Mouse (Mus musculus) brown adipose tissue, adult 24 weeks (tissue): ENCODE results near the gene Tipin. TPM values are rescaled to one million over a fixed set of nuclear protein-coding genes. Genes with fewer than 3 reads are reported as not detected.
"Not testable (repeated sequence)": the region's sequence is repeated elsewhere in the genome, so short reads cannot be mapped to it uniquely, and the experiment has no call there.

Experiments
- H3K27ac ChIP-seq: fragments of 200-500 bp; replicated peaks from 2 replicates; pipeline ENCODE4 v1.5.1; 2012; ENCODE audit warnings: low read depth, mild to moderate bottlenecking, low read length
- H3K4me1 ChIP-seq: fragments of 200-500 bp; 2 replicates; pipeline ENCODE4 v1.6.1; 2012; ENCODE audit warnings: low read length, mixed read lengths; ENCODE audit not compliant: control insufficient read depth, insufficient read depth, insufficient read length
- H3K4me3 ChIP-seq: fragments of 200-500 bp; 2 replicates; pipeline ENCODE4 v1.5.1; 2012; ENCODE audit warnings: low read depth, mild to moderate bottlenecking, low read length, moderate library complexity; ENCODE audit not compliant: insufficient read depth
- polyA plus RNA-seq: library from polyadenylated mRNA; stranded (reverse); fragments of >200 nt; gene quantifications from 2 replicates; pipeline ENCODE4 v1.2.4, GENCODE M21; 2012; ENCODE audit not compliant: missing spikeins, insufficient read depth, insufficient read length

Gene Tipin
- polyA plus RNA-seq, 1 experiment, result 19.1 TPM

DNA sequence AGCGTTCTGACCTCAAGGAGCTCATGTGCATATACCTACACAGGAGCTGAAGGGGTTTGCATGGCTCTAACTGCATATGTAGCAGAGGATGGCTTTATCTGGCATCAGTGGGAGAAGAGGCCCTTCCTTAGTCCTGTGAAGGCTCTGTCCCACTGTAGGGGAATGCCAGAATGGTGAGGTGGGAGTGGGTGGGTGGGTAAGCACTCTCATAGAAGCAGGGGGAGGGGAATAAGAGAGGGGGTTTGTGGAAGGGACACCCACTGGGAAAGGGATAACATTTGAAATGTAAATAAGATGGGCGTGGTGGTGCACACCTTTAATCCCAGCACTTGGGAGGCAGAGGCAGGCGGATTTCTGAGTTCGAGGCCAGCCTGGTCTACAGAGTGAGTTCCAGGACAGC lies 21.7 kb downstream of the Tipin start:
- not testable (repeated sequence) for H3K27ac ChIP-seq, H3K4me3 ChIP-seq, H3K4me1 ChIP-seq

- no peaks in the 10 kb centered on the region for H3K4me1 ChIP-seq
- no peak overlapping the region for H3K4me3 ChIP-seq
- H3K27ac ChIP-seq, result no peak overlapping the region
These were observed 25.3 kb downstream of the Tipin start for GRCm38 (mm10) chr9:64306476-64307312.

DNA sequence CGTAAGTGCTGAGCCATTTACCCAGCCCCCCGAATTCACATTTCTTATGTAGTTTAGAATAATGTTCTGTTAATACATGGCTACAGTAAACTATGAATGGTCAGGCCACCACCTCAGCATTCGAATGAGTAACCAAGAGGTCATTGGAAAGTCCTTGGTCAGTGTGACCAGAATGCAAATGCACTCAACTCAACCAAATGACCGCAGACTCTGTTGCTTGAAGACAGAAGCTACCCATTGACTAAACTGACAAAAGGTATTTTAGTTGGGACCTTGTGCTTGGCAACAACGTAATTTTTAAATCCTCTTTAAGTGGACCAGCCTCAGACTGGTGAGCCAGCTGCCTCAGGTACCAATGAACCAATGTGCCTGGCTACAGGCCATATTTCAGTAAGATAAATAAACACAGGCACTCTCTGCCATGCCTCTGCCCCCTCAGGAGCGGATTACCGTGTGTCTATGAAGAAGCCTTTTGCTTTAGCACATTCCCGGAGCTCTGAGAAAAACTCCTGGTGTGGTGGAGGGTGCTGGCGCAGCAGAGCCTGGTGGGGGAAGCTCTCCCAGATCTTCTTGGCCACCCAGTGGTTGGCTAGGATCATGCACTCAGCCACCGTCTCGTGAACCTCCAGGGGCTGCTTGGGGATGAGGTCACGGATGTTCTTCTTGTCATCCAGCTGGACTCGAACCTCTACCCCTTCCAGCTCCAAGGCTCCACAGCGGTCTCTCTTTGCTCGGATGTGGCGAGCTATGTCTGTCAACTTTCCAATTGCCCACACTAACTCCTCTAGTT lies 29.8 kb downstream of the Tipin start:
- Histone ChIP-seq H3K4me3 (no peak overlapping the region), H3K4me1 (no peaks in the 10 kb centered on the region), H3K27ac (no peak overlapping the region)

DNA sequence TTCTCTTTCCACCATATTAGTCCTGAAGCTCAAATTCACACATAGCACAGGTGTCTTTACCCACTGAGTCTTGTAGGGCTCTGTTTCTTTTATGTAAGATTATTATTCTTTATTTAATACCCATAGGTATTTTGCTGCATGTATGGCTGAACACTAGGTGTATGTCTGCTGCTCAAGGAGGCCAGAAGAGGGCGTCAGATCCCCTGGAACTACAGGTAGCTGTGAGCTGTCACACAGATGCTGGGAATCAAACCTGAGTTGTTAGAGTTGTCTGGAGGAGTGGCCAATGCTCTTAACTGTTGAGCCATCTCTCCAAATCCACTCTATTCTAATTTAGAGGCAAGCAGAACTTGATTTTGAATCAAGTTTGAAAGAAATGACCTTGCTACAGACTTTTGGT lies 30.7 kb downstream of the Tipin start:
- no peak overlapping the region for H3K27ac ChIP-seq
- no peak overlapping the region for H3K4me3 ChIP-seq
- H3K4me1 ChIP-seq, result no peaks in the 10 kb centered on the region

- Histone ChIP-seq H3K27ac (no peak overlapping the region), H3K4me1 (no peaks in the 10 kb centered on the region), H3K4me3 (no peak overlapping the region)
These were observed 33.3 kb downstream of the Tipin start for GRCm38 (mm10) chr9:64314696-64315095.

DNA sequence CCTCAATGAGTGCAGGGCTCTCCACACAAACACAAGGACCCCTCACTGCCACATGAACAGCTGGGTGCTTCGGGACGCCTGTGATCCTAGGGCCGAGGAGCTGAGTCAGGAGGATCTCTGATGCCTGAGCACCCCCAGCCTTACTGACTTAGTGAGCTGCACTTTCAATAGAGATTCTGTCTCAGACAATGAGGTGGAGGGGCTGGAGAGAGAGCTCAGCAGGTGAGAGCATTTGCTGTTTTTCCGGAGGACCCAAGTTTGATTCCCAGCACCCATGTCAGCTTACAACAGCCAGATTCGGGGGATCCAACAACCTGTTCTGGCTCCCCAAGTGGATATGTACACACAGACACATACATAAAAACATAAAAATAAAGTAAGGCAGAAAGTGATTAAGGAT lies 35.6 kb downstream of the Tipin start:
- Histone ChIP-seq H3K4me1 (no peaks in the 10 kb centered on the region), H3K27ac (no peak overlapping the region), H3K4me3 (no peak overlapping the region)

DNA sequence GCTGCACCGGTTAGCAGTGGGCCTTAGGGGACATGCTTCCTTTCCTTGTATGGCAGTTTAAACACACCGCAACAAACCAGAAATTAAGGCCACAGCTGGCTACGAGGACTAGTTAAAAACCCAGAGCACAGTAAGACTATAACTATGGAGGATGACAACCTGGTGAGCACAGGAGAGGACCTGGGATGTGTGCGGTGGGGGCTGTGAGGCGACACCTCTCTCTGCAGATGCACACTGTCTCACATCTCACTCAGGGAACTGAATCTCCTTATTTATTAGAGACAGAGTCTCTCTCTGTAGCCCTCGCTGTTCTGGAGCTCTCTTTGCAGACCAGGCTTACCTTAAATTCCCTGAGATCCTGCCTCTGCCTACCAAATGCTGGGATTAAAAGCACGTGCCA lies 42.6 kb downstream of the Tipin start:
- Histone ChIP-seq H3K27ac (no peak overlapping the region), H3K4me3 (no peak overlapping the region), H3K4me1 (no peaks in the 10 kb centered on the region)

DNA sequence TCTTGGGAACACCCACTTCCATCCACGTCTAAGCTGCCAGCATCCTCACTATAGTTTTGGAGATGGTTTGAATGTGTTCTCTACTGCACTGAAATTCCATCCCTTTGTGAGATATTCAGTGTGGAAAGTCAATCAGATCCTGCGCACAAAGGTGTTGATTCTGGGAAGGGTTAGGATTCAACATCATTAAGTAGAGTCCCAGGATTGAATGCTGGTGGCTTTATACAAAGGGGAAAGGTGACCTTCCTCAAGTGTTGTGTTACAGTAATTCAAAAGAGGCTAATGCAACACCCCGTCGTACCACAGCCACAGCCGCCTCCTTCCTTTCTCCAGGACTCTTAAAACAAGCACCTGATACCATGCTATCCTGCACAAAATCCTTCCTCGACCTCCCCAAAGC lies 54.4 kb downstream of the Tipin start:
- H3K4me3 ChIP-seq, result no peak overlapping the region
- H3K27ac ChIP-seq, result no peak overlapping the region
- H3K4me1 ChIP-seq, result no peaks in the 10 kb centered on the region

DNA sequence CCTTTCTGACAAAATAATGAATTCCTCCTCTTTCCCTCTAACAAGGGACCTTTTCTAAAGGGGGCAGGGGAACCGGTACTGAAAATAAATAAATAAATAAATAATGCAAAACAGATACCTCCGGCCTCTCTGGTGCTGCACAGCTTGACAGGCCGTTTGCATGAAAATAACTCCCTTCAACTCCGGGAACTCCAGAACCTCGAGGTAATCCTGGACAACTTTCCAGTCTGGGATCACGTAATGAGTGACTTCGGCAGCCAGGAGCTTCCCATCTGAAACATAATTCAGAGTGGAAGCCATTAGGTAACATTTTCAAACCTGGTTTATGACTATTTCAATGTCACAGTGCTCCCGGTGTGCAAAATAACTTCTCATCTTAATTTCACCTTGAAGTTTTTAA lies 58.0 kb downstream of the Tipin start:
- H3K27ac ChIP-seq, result no peak overlapping the region
- 0 out of 2 replicates have a peak overlapping the region, but pooled peaks have one; percentile 90 for H3K4me3 ChIP-seq
- H3K4me1 ChIP-seq, result no peaks in the 10 kb centered on the region

- peak overlapping the region; percentile 96 for H3K27ac ChIP-seq
- H3K4me3 ChIP-seq, result peak overlapping the region; percentile 90
These were observed 59.2 kb downstream of the Tipin start for GRCm38 (mm10) chr9:64340351-64341253.

GRCm38 (mm10) chr9:64341254-64341566 lies 59.8 kb downstream of the Tipin start, which contains the start of gene Dis3l:
Dis3l (minus strand) TSS chr9:64341288.
- no peaks in the 10 kb centered on the region for H3K4me1 ChIP-seq
- peak within 1 kb of the TSS; percentile 90 for H3K4me3 ChIP-seq
- H3K27ac ChIP-seq, result peak within 1 kb of the TSS; percentile 96

More at GRCm38 (mm10) chr9:64340351-64341253, 59.2 kb downstream of the Tipin start:
- H3K4me1 ChIP-seq, result no peaks in the 10 kb centered on the region

- Histone ChIP-seq H3K4me3 (0 out of 2 replicates have a peak overlapping the region, but pooled peaks have one; percentile 90), H3K27ac (no peak overlapping the region), H3K4me1 (no peaks in the 10 kb centered on the region)
These were observed 60.3 kb downstream of the Tipin start for GRCm38 (mm10) chr9:64341671-64342070.

- no peak overlapping the region for H3K27ac ChIP-seq
- no peaks in the 10 kb centered on the region for H3K4me1 ChIP-seq
- no peak overlapping the region for H3K4me3 ChIP-seq
These were observed 62.3 kb downstream of the Tipin start for GRCm38 (mm10) chr9:64343656-64344055.

DNA sequence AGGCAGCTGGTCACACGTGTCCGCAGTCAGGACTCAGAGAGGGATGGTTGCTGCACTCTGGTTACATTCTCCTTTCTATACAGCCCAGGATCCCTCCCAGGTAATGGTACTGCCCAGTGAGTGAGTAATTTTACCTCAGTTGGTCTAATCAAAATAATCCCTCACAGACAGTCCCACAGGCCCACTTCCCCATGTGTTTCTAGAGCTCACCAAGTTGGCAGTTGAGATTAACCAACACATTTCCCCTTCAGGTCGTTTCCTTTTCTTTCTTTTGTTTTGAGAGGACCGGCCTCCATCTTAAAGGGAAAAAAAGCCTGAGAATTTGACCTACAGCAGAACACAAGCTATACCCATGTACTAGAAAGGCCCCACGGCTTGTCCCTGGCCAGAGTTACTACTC lies 64.5 kb downstream of the Tipin start:
- Histone ChIP-seq H3K27ac (no peak overlapping the region), H3K4me1 (no peaks in the 10 kb centered on the region), H3K4me3 (no peak overlapping the region)

GRCm38 (mm10) chr9:64347377-64347776 lies 66.0 kb downstream of the Tipin start:
- H3K27ac ChIP-seq, result no peak overlapping the region

More at GRCm38 (mm10) chr9:64347377-64347776, 66.0 kb downstream of the Tipin start:
- Histone ChIP-seq H3K4me1 (no peaks in the 10 kb centered on the region), H3K4me3 (no peak overlapping the region)
